Mouse (Mus musculus) neural tube, embryonic 11.5 days (tissue): Measurements from ENCODE around the gene Hnrnph2. TPM values are rescaled to one million over a fixed set of nuclear protein-coding genes. Genes with fewer than 3 reads are reported as not detected.

Experiments used
- ATAC-seq: fragments of 200-750 bp; cut with Nextera tagmentation; 2 replicates; pipeline ENCODE4 v1.8.0; 2017; ENCODE audit warnings: moderate number of reproducible peaks, mild to moderate bottlenecking, moderate TSS enrichment, moderate library complexity; ENCODE audit not compliant: insufficient read depth, low FRiP score, low TSS enrichment
- DNase-seq: peaks from one replicate; pipeline ENCODE4 v3.0.0-alpha.2; 2015; ENCODE audit warnings: low spot score
- H3K27ac ChIP-seq: fragments of 300-500 bp; sonication (generic); 2 replicates; pipeline ENCODE4 v1.5.1; 2014; ENCODE audit warnings: low read depth, mild to moderate bottlenecking, low read length
- H3K27me3 ChIP-seq: fragments of 300-500 bp; sonication (generic); 2 replicates; pipeline ENCODE4 v1.6.1; 2014; ENCODE audit warnings: mild to moderate bottlenecking, low read length, mixed read lengths; ENCODE audit not compliant: control insufficient read depth, insufficient read depth
- H3K36me3 ChIP-seq: fragments of 300-500 bp; sonication (generic); 2 replicates; pipeline ENCODE4 v1.6.1; 2014; ENCODE audit warnings: mild to moderate bottlenecking, low read length, moderate library complexity, mixed read lengths; ENCODE audit not compliant: control insufficient read depth, insufficient read depth
- H3K4me1 ChIP-seq: fragments of 300-500 bp; sonication (generic); 2 replicates; pipeline ENCODE4 v1.6.1; 2014; ENCODE audit warnings: low read length, mixed read lengths; ENCODE audit not compliant: control insufficient read depth, insufficient read depth
- H3K4me2 ChIP-seq: fragments of 300-500 bp; sonication (generic); 2 replicates; pipeline ENCODE4 v1.6.1; 2014; ENCODE audit warnings: low read depth, mild to moderate bottlenecking, moderate library complexity
- H3K4me3 ChIP-seq: fragments of 300-500 bp; sonication (generic); 2 replicates; pipeline ENCODE4 v1.5.1; 2014; ENCODE audit warnings: low read depth, low read length
- H3K9ac ChIP-seq: fragments of 300-500 bp; sonication (generic); 2 replicates; pipeline ENCODE4 v1.6.1; 2014; ENCODE audit warnings: mild to moderate bottlenecking, low read length
- H3K9me3 ChIP-seq: fragments of 300-500 bp; sonication (generic); 2 replicates; pipeline ENCODE4 v1.6.1; 2016; ENCODE audit warnings: low read length; ENCODE audit not compliant: control insufficient read depth
- WGBS: fragments of 180-500 bp; shearing (Covaris S2); extraction: QIAGEN DNeasy Blood & Tissue Kit; methylation state at CpG from one replicate; pipeline ENCODE4 v1.1.7; 2014; 5-methylcytosine and 5-hydroxymethylcytosine counted together
- polyA plus RNA-seq: library from polyadenylated mRNA; unstranded; fragments of >200 nt; fragmentation: Nextera tagmentation; extraction: Ambion mirVana; gene quantifications from 2 replicates; pipeline ENCODE4 v1.2.1, GENCODE M21; 2014

Gene Hnrnph2
- polyA plus RNA-seq, 1 experiment from 2014 or later: 179 TPM

DNA sequence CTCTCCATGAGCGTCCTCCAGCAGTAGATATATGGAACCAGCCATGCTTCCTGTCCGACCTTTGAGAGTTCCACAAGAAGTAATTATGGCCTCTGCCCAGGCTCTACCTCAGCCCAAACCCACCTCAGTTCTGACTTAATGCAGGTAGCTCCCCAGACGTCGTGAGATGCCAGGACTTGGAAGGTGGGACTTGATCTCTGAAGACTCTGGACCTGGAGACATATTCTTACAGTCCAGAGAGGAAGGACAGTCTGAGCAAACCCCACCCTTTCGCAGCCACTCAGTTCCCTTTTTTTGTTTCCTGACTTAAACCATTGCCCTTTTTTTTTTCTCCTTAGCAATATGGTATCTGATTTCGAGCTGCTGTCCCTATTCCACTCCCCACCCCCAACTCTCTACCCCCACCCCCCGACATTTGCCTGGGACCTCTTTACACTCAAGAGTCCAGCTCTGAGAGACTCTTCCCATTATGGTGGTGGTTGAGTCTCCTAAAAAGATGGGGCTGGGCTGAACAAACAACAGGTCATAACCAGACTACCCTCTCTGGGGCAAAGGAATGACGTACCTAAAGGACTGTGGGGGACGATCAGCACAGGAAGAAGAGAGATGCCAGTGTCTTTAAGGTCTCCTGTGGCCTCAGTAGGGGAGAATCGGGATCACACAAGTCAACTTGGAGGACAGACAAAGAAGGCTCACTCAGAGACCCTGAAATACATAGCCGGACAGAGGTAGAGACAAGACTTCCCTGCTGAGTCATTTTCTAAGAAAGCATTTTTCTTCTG lies 17.9 kb upstream of the Hnrnph2 start, which contains the start of gene Btk:
TSS of gene Btk (minus strand) at position 683 of the 782 bp plus-strand sequence.
- no peaks in the 10 kb centered on the region for H3K4me1 ChIP-seq
- no peak within 1 kb of the TSS for H3K4me3 ChIP-seq
- DNase-seq (no peak), ATAC-seq (no peak)
- H3K9ac ChIP-seq: no peak within 1 kb of the TSS
- no peaks in the 10 kb centered on the region for H3K9me3 ChIP-seq
- 86% methylated on average over 10 of the region's 11 CpGs for WGBS
- no peak within 1 kb of the TSS for H3K27ac ChIP-seq
- no peaks in the 10 kb centered on the region for H3K36me3 ChIP-seq
- H3K27me3 ChIP-seq: no peaks in the 10 kb centered on the region
- H3K4me2 ChIP-seq: no peak within 1 kb of the TSS

DNA sequence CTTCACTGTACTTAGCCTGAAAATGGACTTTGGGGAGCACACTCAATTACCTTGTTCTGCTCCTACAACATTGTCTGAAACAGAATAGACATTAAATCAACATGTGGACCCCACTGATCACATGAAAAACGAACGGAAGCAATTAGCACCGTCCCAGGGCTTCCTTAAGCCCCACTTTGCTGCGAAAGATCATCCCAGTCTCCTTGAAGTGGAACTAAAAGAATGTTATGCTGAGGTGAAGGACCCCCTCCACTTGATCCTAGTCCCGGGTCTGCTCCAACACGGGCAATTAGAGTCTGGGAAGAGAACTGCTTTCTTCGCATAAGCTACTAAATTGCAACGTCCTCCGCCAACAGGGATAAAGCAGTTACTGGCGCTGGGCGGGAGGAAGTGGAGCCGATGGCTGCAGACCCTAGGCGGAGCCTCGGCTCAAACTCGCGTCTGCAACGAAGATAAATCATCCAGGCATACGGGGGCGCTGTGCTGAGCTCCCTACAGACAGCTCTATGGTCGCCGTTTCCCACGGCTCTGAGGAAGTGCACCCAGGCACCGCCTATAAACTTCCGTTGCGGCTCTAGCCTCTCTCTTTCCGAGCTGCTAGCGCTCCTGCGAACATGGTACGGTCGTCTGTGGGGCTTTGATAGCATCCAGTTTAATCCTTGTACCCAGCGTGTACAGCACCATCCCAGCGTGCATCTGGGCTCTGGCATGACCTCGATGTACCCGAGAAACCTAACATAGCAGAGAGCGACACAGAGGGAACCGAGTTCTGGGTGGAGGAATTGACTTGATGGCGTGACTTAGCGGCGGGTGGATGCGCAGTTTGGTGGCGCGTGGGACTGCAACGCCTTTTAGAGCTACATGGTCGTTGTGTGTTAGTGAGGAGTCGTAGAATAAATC lies 15.6 kb upstream of the Hnrnph2 start, which contains the start of gene Rpl36a:
TSS of gene Rpl36a (plus strand) at position 552 of the 900 bp plus-strand sequence.
- Histone ChIP-seq H3K9ac (peak within 1 kb of the TSS; percentile 68), H3K36me3 (no peaks in the 10 kb centered on the region), H3K27ac (peak within 1 kb of the TSS; percentile 84), H3K9me3 (no peaks in the 10 kb centered on the region), H3K27me3 (no peaks in the 10 kb centered on the region), H3K4me1 (no peaks in the 10 kb centered on the region), H3K4me2 (peak within 1 kb of the TSS; percentile 59), H3K4me3 (peak within 1 kb of the TSS; percentile 44)
- DNase-seq (peak; percentile 87), ATAC-seq (peak; percentile 97)
- 17% methylated on average over 40 of the region's 45 CpGs for WGBS

DNA sequence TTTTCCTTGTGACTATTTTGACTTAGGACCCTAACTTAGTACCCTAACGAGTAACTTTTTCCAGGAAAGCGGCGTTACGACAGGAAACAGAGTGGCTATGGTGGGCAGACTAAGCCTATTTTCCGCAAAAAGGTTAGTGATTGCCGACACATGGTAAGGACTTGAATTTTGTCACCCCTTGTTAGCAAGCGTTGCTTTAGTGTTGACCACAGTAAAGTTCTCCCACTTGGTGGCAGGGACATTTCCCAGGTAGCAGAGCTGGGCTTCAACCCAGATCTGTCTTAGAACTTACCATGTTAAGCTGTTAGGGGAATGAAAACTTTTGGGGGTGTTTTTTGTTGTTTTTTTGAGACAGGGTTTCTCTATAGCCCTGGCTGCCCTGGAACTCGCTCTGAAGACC lies 14.5 kb upstream of the Hnrnph2 start:
- Histone ChIP-seq H3K9ac (peak overlapping the region; percentile 68), H3K27ac (no peak overlapping the region), H3K36me3 (no peaks in the 10 kb centered on the region), H3K4me1 (no peaks in the 10 kb centered on the region), H3K4me2 (peak overlapping the region; percentile 59), H3K27me3 (no peaks in the 10 kb centered on the region), H3K4me3 (peak overlapping the region; percentile 44), H3K9me3 (no peaks in the 10 kb centered on the region)
- no peak for DNase-seq
- ATAC-seq: no peak
- WGBS: 34% methylated on average over 8 of the region's 8 CpGs

DNA sequence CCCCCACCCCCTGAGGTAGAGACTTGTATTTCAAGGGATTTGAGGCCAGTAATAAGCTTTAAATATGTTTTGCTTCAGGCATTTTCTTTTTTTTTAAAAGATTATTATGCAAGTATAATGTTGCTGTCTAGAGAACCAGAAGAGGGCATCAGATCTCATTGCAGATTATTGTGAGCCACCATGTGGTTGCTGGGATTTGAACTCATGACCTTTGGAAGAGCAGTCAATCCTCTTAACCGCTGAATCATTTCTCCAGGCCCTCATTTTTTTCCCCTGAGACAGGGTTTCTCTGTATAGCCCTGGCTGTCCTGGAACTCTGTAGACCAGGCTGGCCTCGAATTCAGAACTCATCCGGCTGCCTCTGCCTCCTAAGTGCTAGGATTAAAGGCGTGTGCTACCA lies 12.7 kb upstream of the Hnrnph2 start:
- no peak overlapping the region for H3K9ac ChIP-seq
- no peaks in the 10 kb centered on the region for H3K4me1 ChIP-seq
- H3K4me2 ChIP-seq: no peak overlapping the region
- WGBS: 79% methylated on average over 4 of the region's 4 CpGs
- H3K36me3 ChIP-seq: no peaks in the 10 kb centered on the region
- DNase-seq (no peak), ATAC-seq (no peak)
- H3K27me3 ChIP-seq: no peaks in the 10 kb centered on the region
- no peak overlapping the region for H3K27ac ChIP-seq
- H3K4me3 ChIP-seq: no peak overlapping the region
- H3K9me3 ChIP-seq: no peaks in the 10 kb centered on the region

DNA sequence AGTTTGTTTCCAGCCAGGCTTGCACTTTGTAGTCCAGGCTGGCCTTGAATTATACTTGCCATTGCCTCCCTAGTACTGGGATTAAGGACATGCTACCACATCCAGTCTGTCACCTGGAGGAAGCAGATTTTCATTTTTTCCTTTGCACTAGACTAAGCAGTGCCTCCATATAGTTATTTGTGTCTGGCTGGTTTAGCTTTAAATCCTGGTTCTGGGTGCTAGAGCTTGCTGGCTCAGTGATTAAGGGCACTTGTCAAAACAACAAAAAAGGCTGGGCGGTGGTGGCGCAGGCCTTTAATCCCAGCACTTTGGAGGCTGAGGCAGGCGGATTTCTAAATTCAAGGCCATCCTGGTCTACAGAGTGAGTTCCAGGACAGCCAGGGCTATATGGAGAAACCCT lies 12.0 kb upstream of the Hnrnph2 start:
- Histone ChIP-seq H3K9ac (no peak overlapping the region), H3K27ac (no peak overlapping the region), H3K4me3 (no peak overlapping the region), H3K27me3 (no peaks in the 10 kb centered on the region), H3K36me3 (no peaks in the 10 kb centered on the region), H3K4me1 (no peaks in the 10 kb centered on the region), H3K4me2 (no peak overlapping the region), H3K9me3 (no peaks in the 10 kb centered on the region)
- 87% methylated on average over 3 of the region's 3 CpGs for WGBS
- DNase-seq: no peak
- ATAC-seq: no peak

DNA sequence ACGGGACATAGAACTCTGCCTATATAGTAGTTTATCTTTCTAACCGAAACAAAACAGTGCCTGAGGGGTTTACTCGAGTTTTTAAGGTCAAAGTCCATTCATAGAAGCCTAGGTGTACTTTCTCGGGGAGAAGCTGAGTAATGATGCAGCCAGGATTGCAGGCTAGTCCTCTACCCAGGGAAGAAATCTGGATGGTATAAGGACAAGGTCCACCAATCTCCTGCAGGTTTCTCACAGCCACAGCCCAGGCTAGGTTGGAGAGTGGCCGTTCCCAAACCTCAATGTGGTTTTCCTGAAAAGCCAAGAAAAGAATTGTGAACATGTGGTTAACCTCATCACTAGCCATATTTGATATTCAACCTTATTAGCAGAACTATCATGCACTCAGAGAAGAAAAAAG lies 11.1 kb upstream of the Hnrnph2 start:
- H3K36me3 ChIP-seq: no peaks in the 10 kb centered on the region
- H3K4me3 ChIP-seq: no peak overlapping the region
- no peak overlapping the region for H3K27ac ChIP-seq

DNA sequence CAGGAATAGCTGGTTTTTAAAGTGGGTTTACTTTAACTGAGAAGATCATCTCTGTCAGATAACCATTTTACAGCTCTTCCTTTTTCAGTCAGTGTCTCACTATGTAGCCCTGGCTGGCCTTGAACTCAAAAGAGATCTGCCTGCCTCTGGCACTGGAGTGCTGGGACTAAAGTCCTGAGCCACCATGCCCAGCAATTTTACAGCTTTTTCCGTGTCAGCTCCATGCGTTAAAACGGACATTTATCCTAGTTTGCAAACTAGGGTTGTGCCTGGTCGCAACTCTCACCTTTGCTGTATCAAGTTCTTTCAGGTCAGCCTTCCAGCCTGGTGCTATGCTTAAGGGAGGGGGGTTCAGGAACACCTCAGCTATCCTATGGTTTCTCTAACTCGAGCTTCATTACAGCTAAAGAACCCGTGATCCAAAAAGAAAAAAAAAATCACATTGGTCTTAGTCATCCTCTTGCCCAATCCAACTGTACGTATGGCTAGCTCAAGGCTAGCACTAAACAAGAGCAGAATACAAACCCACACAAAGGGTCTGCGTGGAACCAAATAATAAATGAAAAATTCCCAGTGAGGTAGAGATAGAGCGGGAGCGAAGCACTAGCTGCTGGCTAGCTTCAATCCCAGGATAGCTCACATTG lies 935 bp upstream of the Hnrnph2 start:
- DNase-seq (no peak), ATAC-seq (no peak)
- Histone ChIP-seq H3K36me3 (no peaks in the 10 kb centered on the region), H3K4me2 (peak overlapping the region; percentile 51), H3K9ac (peak overlapping the region; percentile 49), H3K9me3 (no peaks in the 10 kb centered on the region), H3K4me3 (peak overlapping the region; percentile 45), H3K27me3 (no peaks in the 10 kb centered on the region), H3K4me1 (no peaks in the 10 kb centered on the region), H3K27ac (no peak overlapping the region)
- WGBS: 29% methylated on average over 10 of the region's 10 CpGs

More for the DNA sequence above, 11.1 kb upstream of the Hnrnph2 start:
- Histone ChIP-seq H3K9me3 (no peaks in the 10 kb centered on the region), H3K9ac (no peak overlapping the region), H3K27me3 (no peaks in the 10 kb centered on the region), H3K4me2 (no peak overlapping the region), H3K4me1 (no peaks in the 10 kb centered on the region)
- ATAC-seq (no peak), DNase-seq (no peak)
- WGBS: 69% methylated on average over 5 of the region's 5 CpGs

DNA sequence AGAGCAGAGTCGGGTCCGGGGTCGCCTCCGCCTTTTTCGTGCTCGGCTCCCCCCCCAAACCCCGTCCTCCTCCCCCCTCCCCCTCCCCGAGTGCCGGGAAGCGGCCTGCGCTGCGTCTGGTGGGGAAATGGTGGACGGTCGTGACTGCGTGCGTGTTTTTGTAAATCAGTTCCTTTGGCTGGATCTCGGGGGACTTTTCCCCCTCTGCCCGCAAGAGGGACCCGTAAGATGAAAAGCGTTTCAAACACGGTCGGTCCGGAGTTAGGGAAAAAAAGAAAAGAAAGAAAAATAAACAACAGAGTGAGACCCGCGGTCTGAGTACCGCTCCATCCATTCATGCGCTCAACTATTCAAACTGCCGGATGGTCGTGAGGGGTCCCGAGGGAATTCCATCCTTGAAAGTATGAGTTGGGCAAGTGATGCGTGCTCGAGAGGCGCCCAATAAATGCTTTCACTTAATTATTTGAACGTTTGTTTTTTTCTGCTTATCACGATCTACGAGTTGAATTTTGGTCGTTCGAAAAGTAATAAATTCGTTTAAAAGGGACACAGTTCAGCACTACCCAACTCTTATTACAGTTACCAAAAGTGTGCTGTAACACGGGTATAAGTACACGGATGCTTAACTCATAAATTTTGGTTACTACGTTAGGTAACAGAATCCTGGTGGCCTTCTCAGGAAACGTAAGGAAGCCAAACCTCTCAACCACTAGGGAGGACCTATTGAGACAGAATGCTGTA lies 571 bp downstream of the Hnrnph2 start:
- Histone ChIP-seq H3K27ac (peak overlapping the region; percentile 85), H3K27me3 (no peaks in the 10 kb centered on the region), H3K36me3 (no peaks in the 10 kb centered on the region), H3K9me3 (no peaks in the 10 kb centered on the region), H3K9ac (peak overlapping the region; percentile 57), H3K4me3 (peak overlapping the region; percentile 48), H3K4me2 (peak overlapping the region; percentile 40), H3K4me1 (no peaks in the 10 kb centered on the region)
- 20% methylated on average over 43 of the region's 43 CpGs for WGBS
- DNase-seq (no peak), ATAC-seq (peak; percentile 82)
